Mouse (Mus musculus) spleen, postnatal 10 days (tissue): ENCODE measurements at regions not wholly inside any gene's neighbourhood (a gene's known extent, or its start where the extent isn't known, plus 50 kb on each side); places are given as distances from the start of the nearest gene placed in this dataset.

Source experiments
- DNase-seq, 2 experiments: peaks; one replicate each; pipeline ENCODE4 v3.0.0; 2021 to 2022; ENCODE audit warnings: low spot score in 2 of 2

DNA sequence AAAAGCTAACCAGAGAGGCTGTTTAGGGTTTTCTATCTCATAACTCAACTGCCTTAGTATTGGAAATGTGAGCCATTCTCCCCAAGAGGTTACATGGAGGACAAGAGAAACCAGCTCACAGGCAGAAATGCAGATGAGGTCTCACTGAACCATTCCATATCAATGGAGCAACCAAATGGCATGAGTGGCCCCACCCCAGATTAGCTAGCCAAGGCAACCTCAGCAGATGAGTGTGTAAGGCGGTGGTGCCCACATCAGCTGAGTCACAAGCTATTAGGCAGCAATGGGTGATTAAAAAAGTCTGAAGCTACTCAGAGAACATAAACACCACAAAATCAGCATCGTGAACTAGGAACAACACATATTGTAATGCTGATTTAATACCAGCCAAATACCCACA lies 133.2 kb downstream of the Lpin1 start:
- no peak for DNase-seq

DNA sequence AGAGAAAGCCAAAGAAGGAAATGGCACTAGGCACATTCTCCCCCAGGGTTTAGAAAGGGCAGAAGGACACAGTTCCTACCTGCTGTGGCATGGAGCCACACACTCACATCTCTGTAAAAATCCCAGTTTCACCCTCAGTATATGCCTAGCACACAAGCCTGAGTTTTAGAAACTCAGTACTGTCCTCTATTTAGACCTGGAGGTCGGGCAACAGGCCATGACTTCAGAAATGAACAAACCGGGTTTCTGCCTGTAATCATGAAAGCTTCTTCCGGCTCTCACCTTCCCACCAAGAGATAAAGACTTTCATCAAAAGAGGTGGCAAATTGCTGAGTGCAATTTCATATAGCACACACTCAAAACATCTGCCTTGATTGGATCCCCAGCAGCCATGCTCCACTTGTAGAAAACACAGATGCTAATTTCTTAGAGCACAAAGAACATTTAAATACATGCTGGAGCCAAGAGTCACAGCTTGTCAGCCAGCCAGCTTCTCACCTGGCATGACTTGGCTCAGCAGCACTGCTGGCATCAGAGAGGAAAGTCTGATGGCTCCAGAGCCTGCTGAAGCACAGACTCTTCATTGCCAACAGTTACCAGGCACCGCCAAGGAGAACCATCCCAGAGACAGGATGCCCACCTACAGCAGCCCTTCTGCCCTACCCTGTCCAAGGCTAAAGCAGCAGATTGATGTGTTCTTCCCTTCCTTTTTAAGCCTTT lies 136.2 kb downstream of the Lpin1 start:
- DNase-seq = no peak

DNA sequence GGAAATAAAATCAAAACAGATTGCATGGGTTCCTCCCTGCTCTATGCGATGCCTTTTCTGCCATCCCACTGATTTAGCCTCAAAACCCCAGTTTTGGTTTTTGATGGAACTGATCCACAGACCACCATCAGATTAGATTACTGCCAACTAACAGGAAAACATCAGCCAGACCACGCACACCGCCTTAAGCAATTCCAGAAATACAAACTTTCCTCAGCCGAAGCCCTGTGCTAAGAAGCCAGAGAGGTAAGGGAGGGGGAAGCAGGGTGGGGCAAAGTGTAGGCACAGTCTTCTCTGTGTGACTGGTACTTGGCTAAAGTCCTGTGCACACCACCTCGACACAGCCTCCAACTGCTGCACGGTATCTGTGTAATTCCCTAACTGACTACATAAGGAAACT lies 153.3 kb downstream of the Lpin1 start:
- no peak for DNase-seq

GRCm38 (mm10) chr12:16450771-16451435 lies 159.9 kb downstream of the Lpin1 start:
- no peak for DNase-seq

- no peak for DNase-seq
Observed at GRCm38 (mm10) chr12:16438717-16439116, 172.0 kb downstream of the Lpin1 start.

- DNase-seq = no peak
Observed at GRCm38 (mm10) chr12:16436961-16437360, 173.8 kb downstream of the Lpin1 start.

- DNase-seq = no peak
Observed at GRCm38 (mm10) chr12:16436255-16436654, 174.5 kb downstream of the Lpin1 start.

DNA sequence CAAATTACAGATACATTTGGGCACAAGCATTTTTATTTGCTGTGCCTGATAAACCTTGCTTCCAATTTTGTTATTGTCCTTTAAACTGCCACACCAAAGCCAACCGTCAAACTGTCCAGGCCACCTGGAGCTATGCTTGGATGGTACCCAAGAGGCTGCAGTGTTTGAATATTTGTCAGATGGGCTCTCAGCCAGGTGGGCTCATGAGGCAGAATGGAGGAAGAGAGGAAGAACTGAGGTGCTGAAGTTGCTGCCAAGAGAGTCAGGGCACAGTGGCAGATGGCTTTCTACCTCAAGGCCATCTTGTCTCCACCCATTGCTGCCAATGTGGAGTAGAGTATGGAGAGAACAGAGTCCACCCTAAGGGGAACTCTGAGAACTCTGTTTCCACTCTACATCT lies 176.0 kb downstream of the Lpin1 start:
- DNase-seq = peak in 1 of 2 experiments; percentile 24

- DNase-seq = no peak
Observed at GRCm38 (mm10) chr12:16434225-16434624, 176.5 kb downstream of the Lpin1 start.

GRCm38 (mm10) chr12:16425980-16426379 lies 184.8 kb downstream of the Lpin1 start:
- no peak for DNase-seq

GRCm38 (mm10) chr12:16424526-16424925 lies 186.2 kb downstream of the Lpin1 start:
- no peak for DNase-seq

DNA sequence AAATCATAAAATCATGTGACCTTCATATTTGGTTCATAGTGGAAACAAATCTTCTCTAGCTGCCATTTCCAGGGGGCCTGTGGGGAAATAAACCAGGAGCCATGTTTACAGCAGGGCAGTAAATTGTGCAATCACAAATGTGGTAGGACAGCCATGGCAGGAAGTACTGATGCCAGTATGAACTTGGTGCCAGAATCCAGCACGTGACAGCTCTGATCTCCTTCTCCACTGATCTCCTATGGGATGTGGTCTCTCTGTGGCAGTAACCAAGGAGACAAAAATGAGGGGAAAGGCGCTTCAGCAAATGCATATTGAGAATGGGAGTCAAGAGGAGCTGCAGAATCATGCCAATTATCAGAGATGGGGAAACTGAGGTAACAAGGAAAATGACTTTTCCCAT lies 215.0 kb downstream of the Lpin1 start:
- DNase-seq = no peak

DNA sequence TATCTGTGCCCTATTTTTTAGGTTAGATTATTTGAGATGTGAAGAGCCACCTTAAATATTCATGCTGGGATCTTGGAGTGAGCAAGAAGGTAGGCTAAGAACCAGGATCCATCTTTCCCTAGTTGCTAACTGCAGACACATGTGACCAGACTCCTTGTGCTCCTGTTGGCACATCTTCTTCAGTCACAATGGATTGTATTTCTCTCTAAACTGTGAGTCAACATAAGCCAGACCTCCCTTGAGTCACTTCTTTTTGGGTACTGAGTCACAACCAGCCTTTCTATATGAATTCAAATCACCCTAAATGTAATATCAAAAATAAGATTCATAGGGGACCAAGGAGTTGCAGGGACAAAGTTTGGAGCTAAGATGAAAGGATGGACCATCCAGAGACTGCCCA lies 217.9 kb downstream of the Lpin1 start:
- DNase-seq = no peak

- no peak for DNase-seq
Observed at GRCm38 (mm10) chr12:16391630-16392269, 219.0 kb downstream of the Lpin1 start.

DNA sequence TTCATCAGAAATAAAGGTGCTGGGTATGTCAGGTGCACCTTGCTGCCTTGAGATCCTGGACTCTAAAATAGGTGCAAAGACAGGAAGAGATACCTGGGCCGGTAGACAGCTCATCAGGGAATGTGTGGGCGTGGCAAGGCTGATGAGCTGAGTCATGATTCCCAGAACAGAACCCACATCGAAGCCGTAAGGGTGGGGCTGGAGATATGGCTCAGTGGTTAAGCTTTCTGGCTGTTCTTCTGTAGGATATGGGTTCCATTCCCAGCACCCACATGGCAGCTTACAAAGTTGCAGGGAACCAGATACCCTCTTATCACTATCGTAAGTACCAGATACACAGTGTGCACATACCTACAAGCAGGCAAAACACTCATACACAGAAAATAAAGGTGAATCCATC lies 219.6 kb downstream of the Lpin1 start:
- DNase-seq = no peak

GRCm38 (mm10) chr12:16387035-16387434 lies 223.7 kb downstream of the Lpin1 start:
- no peak for DNase-seq

GRCm38 (mm10) chr12:16384396-16384795 lies 226.4 kb downstream of the Lpin1 start:
- DNase-seq = no peak

GRCm38 (mm10) chr12:16383499-16383935 lies 227.2 kb downstream of the Lpin1 start:
- peak; percentile 31 to 66 for DNase-seq

- DNase-seq = no peak
Observed at GRCm38 (mm10) chr12:16382417-16382988, 228.3 kb downstream of the Lpin1 start.

- DNase-seq = no peak
Observed at GRCm38 (mm10) chr12:16381026-16381425, 229.7 kb downstream of the Lpin1 start.

DNA sequence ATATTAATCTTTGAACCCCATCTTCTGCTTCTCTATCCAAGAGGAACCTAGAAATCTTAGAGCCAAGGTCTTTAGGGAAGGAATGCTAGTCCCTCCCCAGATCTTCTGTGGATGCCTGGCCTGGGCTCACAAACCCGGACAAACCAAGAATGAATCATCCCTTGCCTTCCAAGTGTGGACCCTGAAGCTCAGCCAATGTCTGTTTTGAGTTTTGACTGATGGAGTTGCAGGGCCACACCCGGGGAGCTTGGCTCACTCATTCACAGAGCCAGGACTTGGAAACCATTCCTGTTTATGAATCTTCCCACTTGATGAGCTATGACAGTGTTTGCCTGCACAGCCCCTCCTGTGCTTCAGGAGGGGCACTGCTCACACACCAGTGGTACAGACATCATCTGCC lies 230.4 kb downstream of the Lpin1 start:
- no peak for DNase-seq

DNA sequence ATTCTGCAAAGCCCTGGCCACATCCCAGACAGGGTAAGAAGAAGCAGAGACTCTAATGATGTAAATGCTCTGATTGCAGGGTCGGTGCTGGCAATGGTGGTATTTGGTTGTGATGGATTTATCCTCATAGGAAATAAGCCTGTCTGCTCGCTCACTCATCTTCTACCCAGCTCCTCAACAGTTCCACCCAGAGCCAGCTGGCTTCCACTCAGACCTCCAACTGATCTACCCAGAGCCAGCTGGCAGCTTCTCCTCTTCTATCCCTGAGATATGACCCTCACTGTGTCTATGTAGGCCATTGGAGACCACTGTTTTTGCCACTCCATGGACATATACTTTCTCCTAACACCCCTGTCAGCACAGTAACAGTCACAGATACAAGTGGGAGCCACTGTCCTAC lies 231.4 kb downstream of the Lpin1 start:
- no peak for DNase-seq

DNA sequence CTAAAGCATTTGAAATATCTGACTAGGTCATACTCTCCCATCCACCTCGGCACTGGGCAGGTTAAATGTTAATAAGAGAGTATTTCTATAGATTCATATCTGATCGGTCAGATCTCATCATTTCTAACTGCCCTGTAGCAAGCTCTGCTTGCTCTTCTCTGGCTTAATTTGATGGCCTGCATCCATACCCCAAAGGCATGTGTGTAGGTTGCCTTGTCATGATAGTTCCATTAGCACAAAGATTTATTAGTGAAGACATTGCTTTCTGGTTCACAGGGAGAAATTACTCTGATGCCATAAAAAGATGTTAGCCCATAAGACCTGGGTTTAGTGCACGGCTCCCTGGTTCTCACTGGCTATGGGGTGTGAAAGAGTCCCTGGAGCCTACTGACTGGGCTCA lies 232.3 kb downstream of the Lpin1 start:
- no peak for DNase-seq
